Mouse (Mus musculus) adrenal gland, postnatal 36 days (tissue): ENCODE measurements at regions not wholly inside any gene's neighbourhood (a gene's known extent, or its start where the extent isn't known, plus 50 kb on each side); places are given as distances from the start of the nearest gene placed in this dataset.
A peak's percentile ranks its signal among the peaks of the same experiment; 100 is the strongest.

Experiments used
- DNase-seq, 2 experiments: peaks; one replicate each; pipeline ENCODE4 v3.0.0; 2021; ENCODE audit warnings: mixed read lengths in 1 of 2

DNA sequence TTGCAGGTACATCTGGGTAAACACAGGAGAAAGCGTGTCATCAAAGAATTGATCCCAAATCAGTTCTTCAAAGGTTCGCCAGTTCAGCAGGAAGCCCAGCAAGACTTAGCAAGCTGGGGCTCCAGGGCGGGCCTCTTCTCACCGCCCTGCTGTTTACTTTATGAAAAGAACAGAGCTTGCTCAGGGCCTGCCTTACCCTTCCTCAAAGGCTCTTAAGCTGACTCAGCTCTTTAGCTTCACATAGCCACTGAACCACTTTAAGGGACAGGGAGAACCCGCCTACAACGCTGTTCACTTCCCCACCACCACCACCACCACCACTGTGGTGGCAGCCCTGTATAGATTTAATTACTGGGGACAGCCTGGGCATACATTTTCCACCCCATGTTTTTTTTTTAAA is 148.5 kb downstream of the Clic5 start:
- no peak for DNase-seq

DNA sequence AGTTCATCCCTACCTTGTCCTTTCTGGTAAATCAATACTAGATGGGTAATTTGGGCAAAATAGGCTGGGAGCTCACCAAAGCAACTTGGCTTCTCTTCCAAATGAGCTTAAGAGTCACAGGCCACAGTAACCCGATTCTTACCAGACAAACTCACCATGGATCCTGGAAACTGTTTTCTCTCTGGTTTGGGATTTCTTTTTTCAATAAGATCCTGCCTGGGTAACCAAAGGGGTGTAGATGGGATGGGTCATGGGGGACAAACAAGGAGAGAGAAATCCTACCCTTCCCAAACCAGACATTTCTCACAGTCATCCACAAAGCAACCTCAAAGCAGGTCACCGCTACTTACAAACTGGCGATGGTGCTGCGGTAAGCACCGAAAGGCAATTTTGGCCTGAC is 148.9 kb downstream of the Clic5 start:
- no peak for DNase-seq

DNA sequence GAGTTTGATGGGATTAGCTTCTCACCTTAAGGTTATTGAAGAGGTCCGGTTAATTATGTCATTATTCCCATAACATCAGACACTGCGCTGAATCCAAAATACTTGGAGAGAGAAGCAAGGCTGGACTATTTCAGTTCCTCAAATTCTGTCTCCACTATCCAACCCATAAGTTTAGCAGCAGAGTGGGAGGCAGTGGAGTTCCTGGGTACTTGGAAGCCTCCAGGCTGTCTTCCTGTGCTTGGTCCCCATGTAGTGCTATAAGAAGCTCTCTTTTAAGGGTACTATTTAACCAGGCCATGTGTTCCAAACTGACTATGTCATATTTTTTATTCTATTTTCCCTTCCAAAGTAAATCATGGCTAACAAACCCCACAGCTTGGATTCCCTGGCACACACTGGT is 156.2 kb downstream of the Clic5 start:
- DNase-seq, result no peak

DNA sequence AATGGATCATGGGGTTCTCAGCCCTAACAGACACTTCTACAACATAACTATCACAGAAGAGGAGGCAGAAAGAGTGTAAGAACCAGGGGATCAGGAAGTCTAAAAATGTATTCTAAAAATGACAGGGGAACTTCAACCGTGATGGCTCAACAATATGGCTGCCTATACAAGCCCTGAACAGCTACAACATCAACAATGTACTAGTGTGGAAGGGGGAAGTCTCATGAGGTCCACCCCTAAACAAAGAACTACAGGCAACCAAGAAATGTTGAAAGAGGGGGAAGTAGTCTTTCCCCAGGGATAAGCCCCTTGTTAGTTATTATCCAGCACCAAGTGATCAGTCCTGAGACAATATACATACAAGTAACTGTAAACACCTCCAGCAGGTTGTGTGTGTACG is 157.0 kb downstream of the Clic5 start:
- DNase-seq, result no peak

DNA sequence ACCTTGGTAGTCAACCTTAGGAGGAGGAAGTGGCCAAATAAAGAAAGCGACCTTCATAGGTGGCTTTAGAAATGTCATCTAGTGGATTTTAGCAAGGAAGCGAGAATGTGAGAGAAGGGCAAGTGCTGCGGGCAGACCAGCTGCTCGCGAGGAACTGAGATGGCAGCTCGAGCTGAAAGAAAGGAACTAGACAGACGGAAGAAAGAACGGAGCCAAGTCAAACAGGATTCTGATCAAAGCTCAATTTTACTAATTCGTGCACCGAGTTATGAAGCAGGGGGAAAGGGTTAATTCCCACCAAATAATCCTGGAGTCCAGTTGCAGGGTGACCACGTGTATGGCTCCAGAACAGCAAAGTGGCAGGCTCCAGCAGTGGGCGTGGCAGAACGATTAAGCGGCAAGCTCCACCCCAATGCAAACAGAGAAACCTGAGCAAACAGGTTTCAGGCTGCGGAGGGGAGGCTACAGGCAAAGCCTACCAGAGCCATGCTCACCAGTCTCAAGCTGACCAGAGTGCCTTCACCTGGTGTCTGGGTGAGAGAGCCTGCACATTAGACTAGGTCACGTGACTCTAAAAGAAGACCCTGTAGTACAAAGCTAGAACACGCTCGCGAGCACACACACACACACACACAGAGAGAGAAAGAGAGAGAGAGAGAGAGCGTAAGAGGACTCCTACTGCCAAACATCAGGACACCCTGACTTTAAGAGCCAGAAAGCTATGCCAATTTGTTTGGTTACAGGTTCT is 162.0 kb downstream of the Clic5 start:
- DNase-seq, result no peak

DNA sequence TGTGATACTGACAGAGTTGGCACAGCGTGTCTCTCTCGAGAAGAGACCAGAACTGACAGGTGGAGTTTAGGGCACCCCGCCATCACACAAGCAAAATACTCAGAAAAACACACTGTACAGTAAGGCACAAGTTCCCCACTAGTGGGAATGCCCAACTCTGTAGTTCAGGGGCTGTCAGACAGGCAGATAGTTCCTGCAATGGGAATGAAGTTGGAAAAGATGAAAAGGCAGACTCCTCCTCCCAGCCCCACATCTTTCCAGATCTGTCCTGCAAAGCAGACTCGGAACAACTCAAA is 162.5 kb downstream of the Clic5 start:
- no peak for DNase-seq

DNA sequence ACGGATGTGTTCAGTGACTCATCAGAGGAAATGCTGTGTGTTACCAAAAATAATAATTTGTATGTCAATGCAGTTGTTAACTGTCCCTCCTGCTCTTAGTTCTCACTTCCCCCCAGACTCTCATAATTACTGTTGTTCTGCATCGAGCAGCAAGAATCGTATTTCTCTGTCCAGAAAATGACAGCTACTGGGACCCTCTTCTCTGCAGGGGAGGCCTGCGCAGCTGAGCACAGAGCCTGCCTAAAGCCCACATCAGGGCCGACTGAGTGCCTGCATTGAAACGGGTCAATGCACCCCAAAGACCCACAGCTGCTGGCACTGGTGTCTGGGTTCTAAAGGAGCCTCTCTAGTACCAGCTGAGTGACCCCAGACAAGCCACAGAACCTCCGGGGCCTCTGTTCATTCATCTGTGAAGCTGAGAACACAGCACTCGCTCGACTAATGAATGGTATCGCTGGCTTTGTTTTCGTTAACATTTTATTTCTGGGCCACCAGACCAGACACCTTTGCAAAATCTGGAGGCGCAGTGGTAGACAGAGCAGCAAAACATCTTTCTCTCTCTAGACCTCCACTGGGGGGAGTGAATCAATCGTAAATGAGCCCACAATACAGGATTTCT is 163.2 kb downstream of the Clic5 start:
- DNase-seq, result no peak

DNA sequence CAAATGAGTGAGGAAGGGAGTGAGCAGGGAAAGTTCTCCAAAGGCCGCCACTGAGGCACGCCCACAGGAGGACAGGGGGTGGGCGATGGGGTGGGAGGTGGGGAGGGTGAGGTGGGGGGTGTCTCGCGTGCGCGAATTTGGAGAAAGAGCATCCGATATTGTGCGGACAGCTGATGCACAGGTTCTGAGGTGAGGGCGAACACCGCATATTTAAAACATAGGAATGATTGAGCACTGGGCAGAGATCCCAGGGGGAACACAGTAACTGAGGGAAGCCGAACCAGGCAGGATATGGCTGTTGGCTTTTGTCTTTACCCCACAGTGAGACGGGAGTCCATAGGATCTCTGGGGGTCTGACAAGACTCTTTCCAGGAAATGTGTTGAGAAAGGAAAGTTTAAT is 163.8 kb downstream of the Clic5 start:
- no peak for DNase-seq

DNA sequence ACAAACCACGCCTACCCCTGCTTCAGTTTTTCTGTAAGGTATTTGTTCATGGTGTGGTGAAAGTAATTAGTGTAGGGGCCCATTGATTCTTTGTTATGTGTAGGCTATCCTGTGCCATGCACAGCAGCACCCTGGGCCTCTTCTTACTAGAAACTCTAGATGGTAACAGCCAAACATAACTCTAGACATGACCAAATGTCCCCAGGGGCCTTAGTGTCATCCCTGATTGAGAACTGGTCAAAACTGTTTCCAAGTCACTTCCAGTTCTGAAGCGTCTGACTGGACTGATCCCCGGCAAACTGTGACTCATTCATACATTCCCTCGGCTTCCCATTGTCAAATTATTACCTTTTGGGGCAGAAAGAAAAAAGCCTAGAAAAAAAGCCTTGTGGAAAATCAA is 174.7 kb downstream of the Clic5 start:
- DNase-seq, result no peak

DNA sequence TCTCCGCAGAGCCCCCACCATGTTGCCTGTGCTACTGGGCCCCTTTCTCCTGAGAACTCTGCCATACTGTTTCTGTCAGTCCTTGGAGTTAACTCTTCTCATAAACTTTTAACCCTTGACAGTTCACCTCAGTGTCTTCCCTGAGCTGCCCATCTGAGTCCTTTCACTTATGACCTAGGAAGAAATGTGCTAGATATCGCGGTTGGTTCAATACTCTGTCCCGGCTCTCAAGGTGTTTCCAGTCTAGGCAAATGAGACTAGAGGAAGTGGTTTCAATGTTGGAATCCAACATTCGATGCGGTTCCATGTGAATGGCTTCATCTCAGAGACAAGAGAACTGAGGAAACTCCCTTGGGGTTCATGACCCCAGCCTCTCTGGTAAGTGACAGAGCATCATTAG is 176.1 kb downstream of the Clic5 start:
- DNase-seq, result no peak

DNA sequence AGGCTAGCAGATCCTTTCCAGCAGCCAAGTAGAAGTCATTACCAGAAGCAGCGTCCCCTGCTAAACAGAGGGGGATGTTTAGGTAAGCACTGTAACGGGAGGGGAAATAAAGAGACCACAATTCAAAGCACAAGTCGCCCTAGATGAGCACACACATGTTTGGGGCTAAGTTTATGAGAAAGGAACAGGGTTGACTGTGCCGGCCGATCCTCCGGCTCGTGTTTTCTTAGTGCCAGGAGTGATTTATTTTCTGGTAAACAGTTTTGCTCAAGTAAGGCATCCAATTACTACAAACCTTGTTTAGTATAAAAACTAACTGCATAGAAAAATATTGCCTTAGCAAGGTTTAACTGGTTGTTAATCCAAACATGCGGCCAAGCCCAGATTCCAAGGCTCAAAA is 178.1 kb downstream of the Clic5 start:
- no peak for DNase-seq

DNA sequence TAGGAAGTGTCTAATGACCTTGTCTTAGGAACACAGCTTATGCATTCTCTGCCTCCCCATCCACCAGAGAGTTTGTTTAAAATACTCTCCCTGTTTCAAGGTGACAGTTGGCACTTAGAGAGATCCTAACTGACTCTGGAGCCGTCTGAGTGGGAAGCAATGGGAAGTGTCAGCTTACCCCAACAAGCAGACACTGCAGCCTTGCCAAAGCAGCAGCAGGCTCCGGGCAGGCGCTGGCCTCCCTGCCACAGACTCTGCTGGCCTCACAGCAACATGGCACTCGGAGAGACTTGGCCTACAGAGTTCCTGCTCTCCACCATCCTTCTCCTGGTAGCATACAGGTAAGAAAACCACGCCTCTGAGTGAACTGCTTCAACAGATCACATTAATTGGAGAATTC is 179.2 kb downstream of the Clic5 start:
- no peak for DNase-seq

DNA sequence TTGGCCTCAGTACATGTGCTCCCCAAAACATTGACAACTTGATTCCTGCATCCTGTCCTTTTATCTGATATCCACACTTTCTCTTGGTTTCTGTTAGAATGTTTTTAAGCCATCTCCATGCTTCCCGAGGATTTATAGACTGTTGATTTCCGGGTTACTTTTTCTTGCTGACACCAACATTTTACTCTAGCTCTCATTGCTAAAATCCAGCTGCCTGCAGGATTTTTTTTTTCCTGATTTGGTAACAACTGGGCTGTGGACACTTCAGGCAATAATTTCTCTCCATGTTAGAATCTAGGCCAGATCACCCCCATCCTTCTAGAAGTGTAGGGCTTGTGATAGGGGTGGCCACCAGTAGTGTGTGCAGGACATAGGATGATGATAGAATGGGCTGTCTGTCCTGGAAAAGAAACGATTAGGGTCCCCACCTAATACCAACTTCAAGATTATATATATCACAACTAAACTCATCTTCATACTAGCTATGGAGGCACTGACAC is 182.6 kb downstream of the Clic5 start:
- no peak for DNase-seq

DNA sequence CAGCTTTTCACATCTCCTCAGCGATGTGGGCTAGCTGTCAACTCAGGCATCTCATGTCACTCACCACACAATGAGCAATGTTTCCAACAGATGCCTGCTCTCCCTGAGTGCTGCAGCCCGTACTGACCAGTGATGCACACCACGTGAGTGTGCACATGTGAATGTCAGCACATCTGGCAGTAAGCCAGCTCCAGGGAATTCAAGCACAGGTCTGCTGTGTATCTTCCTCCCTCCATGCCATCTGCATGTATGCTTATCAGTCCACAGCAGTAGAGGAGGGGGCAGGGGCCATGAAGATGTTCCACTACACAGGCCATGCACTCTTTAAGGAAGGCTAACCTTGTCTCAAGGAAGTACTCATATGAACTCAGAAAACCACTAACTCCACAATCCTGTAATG is 183.2 kb downstream of the Clic5 start:
- DNase-seq, result no peak

DNA sequence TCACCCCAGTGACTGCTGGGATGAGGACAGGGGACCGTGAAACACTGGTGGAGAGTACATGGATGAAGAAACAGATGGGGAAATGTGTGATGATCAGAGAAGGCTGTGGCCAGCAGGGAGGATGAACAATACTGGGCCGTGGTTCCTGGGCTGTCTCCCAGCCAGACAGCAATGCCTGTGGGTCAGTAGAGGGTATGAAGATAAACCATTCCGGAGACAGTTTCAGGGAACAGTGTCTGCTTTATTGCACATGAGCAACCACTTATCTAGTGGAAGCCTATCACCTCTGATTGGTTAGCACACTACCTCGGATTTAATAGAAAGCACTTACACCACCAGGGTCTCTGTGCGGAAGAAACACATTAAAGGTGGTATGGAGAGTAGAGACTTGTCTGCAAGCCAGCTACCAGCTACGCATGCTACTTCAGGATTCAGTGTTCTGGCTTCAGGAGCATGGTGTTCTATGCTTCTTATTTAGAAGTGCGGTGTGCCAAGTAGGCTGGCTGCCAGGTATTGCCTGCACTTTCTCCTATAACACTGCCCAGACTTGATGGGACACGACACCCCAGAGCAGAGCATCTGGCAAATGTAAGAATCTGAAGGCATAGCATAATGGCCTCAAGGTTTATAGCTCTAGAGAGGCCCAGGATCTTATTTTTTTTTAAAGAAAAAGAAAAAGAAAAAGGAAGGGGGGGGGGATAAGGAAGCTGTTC is 185.5 kb downstream of the Clic5 start:
- DNase-seq, result peak in 1 of 2 experiments; percentile 25

DNA sequence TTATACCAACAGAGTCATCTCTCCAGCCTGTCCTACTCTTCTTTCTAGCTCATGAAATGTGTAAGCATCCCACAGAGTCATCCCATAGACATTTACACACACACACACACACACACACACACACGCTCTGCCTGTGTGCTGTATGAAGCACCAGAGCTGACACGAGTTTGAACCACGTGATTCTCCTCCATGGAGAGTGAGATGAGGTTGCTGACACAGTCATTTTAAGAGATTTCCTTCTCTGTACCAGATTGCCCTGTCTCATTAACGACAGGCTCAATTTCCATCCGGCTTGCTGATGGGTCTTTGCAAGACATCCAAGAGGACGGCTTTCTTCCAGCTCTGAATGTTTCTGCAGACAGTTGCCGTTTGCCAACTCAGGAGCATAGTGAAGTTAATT is 190.0 kb downstream of the Clic5 start:
- DNase-seq, result no peak

DNA sequence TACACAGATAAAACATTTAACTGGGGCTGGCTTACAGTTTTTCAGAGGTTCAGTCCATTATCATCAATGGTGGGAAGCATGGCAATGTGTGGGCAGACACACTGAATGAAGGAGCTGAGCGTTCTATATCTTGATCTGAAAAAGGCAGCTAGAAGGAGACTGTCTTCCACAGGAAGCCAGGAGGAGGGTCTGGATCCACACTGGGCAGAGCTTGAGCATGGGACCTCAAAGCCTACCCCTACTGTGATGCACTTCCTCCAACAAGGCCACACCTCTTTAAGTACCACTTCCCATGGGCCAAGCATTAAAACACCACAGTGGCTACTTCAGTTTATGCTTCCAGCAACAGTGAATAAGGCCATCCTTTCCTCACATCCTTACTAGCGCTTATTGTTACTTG is 200.5 kb downstream of the Clic5 start:
- DNase-seq, result no peak

DNA sequence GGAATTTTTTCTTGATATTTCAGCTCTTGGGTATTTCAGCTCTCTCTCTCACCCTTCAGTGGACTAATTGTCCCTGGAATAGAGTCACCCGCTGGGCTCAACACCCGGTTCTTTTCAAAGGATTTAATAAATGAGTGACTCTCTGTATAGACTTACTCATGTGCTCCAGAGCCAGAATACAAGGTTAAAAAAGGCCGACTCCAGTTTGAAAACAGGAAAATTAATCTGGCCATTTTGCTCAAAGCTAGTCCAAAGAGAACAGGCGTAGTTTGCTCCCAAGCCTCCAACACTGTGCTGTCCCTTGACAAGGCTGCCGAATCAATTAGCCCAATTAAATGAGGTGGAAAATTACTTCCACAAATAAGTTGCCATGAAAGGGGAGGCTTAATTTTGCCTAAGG is 209.4 kb downstream of the Clic5 start:
- DNase-seq, result no peak

DNA sequence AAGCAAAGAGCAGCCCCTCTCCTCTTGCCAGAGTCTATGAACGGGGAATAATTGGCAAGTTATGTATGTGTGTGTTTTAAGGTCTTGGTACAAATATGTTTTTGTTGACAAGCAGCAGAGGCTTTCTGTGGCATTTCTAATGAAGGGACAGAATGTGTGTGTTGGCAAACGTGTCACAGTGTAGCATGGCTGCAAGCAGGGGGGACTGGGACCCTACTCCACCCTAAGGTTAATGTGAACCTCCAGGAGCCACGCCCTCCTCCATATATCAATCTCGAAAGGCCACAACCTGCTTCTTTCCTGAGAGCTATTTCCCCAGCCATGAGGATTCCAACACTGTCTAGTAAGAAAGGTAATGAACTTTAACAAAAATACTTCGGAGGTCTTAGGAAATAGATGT is 209.8 kb downstream of the Clic5 start:
- DNase-seq, result no peak

DNA sequence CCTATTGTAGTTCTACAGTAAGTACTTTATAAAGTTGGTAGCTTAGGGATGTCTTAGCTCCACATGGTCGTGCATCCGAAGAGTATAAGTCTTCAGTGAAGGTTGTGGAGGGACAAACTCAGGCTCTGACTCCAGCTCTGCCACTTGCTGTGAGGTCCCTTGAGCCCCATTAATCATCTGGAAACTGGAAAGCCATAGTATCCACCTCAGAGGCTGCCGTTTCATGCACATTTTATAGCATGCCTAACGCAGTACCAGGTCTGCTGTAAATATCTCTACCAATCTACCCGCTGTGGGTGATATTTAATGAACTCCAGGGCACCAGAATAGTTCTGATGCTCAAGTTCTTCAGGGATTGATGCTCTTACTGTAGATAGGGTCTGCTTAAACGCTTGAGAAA is 216.5 kb downstream of the Clic5 start:
- DNase-seq, result no peak

DNA sequence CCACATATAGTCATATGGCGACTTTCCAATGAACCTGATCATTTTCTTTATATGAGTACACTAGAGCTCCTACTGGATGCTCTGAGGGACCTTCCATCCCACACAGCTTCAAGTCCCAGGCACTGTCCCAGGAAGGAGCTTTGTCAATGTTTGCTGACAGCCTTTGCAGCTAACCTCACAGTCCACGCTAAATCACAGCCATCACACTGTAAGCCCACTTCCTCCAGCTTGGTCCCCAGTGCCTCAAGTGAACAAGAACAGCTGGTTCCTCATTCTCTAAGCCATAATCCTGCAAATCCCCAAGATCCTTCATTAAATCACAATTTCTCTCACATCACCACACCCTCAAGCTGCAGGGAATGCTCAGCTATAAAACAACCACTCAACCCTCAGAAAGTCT is 222.6 kb downstream of the Clic5 start:
- DNase-seq, result no peak

DNA sequence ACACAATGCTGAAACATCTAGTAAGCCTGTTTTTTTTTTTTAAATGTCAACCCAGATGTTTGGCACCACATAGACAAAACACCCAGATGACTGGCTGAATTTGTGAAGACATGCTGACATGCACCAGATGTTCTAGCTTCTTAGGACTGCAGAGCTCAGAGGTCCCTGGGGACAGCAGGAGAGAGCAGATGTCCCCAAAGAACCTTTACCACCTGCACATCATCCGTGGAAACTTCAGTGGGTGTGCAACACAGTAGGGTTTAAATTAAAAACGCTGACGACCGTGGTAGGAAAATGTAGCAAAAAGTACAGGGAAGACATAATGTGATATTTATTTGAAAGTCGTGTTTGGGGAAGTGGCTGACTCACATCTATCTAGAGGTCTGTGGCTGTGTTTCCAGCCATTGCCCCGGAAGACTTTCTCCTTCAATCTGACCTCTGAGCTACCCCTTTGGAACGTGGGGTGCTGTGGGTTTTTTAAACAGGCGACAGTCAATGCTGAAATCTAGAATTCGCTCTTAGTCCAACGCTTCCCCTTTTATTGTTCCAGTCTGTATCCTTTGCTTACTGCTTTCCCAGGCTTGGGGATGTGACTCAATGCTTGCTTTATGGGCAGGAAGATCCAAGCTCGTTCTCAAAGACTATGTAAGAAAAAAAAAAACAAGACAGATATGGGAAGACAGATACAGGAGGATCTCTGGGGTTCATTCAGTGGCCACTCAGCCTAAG is 230.5 kb downstream of the Clic5 start:
- DNase-seq, result no peak

DNA sequence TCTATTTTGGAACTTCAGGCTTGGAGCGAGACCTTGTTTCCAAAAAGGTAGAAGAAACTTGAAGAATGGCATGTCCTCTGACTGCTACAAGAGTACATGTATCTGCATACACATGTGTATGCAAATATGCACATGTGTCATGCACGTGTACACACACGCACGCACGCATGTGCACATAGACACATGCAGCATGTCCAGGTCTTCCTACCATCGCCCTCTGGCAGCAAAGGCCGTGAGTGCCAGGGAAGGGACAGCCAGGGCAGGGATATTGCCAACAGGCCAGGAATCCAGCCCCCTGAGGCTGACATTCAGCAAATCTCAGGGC is 231.0 kb downstream of the Clic5 start:
- no peak for DNase-seq
